Mouse (Mus musculus) neural tube, embryonic 14.5 days (tissue): ENCODE measurements around the gene Ext2. TPM values are rescaled to one million over a fixed set of nuclear protein-coding genes. Genes with fewer than 3 reads are reported as not detected.

Experiments used
- ATAC-seq: fragments of 200-750 bp; cut with Nextera tagmentation; 2 replicates; pipeline ENCODE4 v1.8.0; 2017; ENCODE audit warnings: low read depth, mild to moderate bottlenecking, moderate TSS enrichment, moderate library complexity
- H3K27ac ChIP-seq: fragments of 300-500 bp; sonication (generic); 2 replicates; pipeline ENCODE4 v1.5.1; 2014; ENCODE audit warnings: low read depth, mild to moderate bottlenecking, control low read depth, low read length, moderate library complexity, mixed read lengths
- H3K27me3 ChIP-seq: fragments of 300-500 bp; sonication (generic); 2 replicates; pipeline ENCODE4 v1.6.1; 2014; ENCODE audit warnings: low read length; ENCODE audit not compliant: control insufficient read depth, insufficient read depth
- H3K36me3 ChIP-seq: fragments of 300-500 bp; sonication (generic); 2 replicates; pipeline ENCODE4 v1.6.1; 2014; ENCODE audit warnings: low read length, mixed read lengths; ENCODE audit not compliant: control insufficient read depth, insufficient read depth
- H3K4me1 ChIP-seq: fragments of 300-500 bp; sonication (generic); 2 replicates; pipeline ENCODE4 v1.6.1; 2014; ENCODE audit warnings: low read length; ENCODE audit not compliant: control insufficient read depth, insufficient read depth
- H3K4me2 ChIP-seq: fragments of 300-500 bp; sonication (generic); 2 replicates; pipeline ENCODE4 v1.6.1; 2014; ENCODE audit warnings: mild to moderate bottlenecking, low read depth, low read length, control low read depth
- H3K4me3 ChIP-seq: fragments of 300-500 bp; sonication (generic); 2 replicates; pipeline ENCODE4 v1.5.1; 2014; ENCODE audit warnings: low read depth, low read length, control low read depth, mixed read lengths
- H3K9ac ChIP-seq: fragments of 300-500 bp; sonication (generic); replicated peaks from 2 replicates; pipeline ENCODE4 v1.6.1; 2014; ENCODE audit warnings: low read depth, mild to moderate bottlenecking, control low read depth, low read length, mixed read lengths
- H3K9me3 ChIP-seq: fragments of 300-500 bp; sonication (generic); 2 replicates; pipeline ENCODE4 v1.6.1; 2016; ENCODE audit warnings: low read length; ENCODE audit not compliant: control insufficient read depth
- WGBS: fragments of 180-500 bp; shearing (Covaris S2); extraction: QIAGEN DNeasy Blood & Tissue Kit; methylation state at CpG from one replicate; pipeline ENCODE4 v1.1.7; 2014; 5-methylcytosine and 5-hydroxymethylcytosine counted together
- polyA plus RNA-seq: library from polyadenylated mRNA; unstranded; fragments of >200 nt; fragmentation: Nextera tagmentation; extraction: Ambion mirVana; gene quantifications from 2 replicates; pipeline ENCODE4 v1.2.1, GENCODE M21; 2014

The Ext2 gene
- polyA plus RNA-seq, 1 experiment from 2014 or later: 64.9 TPM

GRCm38 (mm10) chr2:93744346-93745229 lies 77.8 kb downstream of the Ext2 start:
- ATAC-seq: peak; percentile 62; the same call in 1 of the 2 replicates
- H3K9ac ChIP-seq: no peak overlapping the region
- 20% methylated on average over 11 of the region's 11 CpGs for WGBS
- no peaks in the 10 kb centered on the region for H3K27me3 ChIP-seq
- H3K27ac ChIP-seq: peak overlapping the region; percentile 62
- no peak overlapping the region for H3K4me3 ChIP-seq
- 0 out of 2 replicates have a peak overlapping the region, but pooled peaks have one; percentile 4 for H3K4me2 ChIP-seq
- H3K4me1 ChIP-seq: peaks cover 11% of the 10 kb centered on the region
- H3K36me3 ChIP-seq: no peaks in the 10 kb centered on the region
- no peaks in the 10 kb centered on the region for H3K9me3 ChIP-seq

- Histone ChIP-seq H3K4me3 (no peak overlapping the region), H3K4me1 (peaks cover 11% of the 10 kb centered on the region), H3K36me3 (no peaks in the 10 kb centered on the region), H3K4me2 (no peak overlapping the region), H3K27me3 (no peaks in the 10 kb centered on the region), H3K9me3 (no peaks in the 10 kb centered on the region), H3K9ac (no peak overlapping the region), H3K27ac (no peak overlapping the region)
- no peak; the same call in 1 of the 2 replicates for ATAC-seq
- WGBS: 70% methylated on average over 7 of the region's 7 CpGs
Measured at GRCm38 (mm10) chr2:93741700-93742099, 80.7 kb downstream of the Ext2 start.

- 81% methylated on average over 5 of the region's 5 CpGs for WGBS
- ATAC-seq: no peak
- no peak overlapping the region for H3K27ac ChIP-seq
- no peaks in the 10 kb centered on the region for H3K4me1 ChIP-seq
- no peaks in the 10 kb centered on the region for H3K36me3 ChIP-seq
- no peaks in the 10 kb centered on the region for H3K9me3 ChIP-seq
- no peaks in the 10 kb centered on the region for H3K27me3 ChIP-seq
- H3K4me3 ChIP-seq: no peak overlapping the region
- H3K9ac ChIP-seq: no peak overlapping the region
- no peak overlapping the region for H3K4me2 ChIP-seq
Measured at GRCm38 (mm10) chr2:93739044-93739569, 83.3 kb downstream of the Ext2 start.

- no peak for ATAC-seq
- Histone ChIP-seq H3K9ac (no peak overlapping the region), H3K36me3 (no peaks in the 10 kb centered on the region), H3K4me1 (no peaks in the 10 kb centered on the region), H3K4me3 (no peak overlapping the region), H3K9me3 (no peaks in the 10 kb centered on the region), H3K4me2 (no peak overlapping the region), H3K27ac (no peak overlapping the region), H3K27me3 (no peaks in the 10 kb centered on the region)
- WGBS: 90% methylated on average over 8 of the region's 8 CpGs
Measured at GRCm38 (mm10) chr2:93737146-93737545, 85.2 kb downstream of the Ext2 start.

DNA sequence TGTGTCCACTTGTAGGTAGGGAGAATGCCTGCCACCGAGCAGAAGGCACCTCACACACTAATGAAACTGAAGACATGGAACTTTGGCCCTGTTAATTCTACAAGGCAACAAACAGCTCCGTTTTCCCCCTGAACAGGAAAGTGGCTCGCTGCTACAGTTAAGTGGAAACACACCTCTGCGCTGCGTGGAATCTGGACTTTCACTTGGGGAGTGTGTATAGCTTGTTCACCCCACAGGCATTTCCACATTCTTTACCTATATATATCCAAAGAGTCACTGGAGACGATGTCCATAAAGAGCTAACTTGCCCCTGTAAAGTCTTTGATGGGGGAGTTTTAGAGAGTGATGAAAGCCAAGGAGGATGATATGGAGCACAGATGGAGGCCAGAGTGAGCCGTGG lies 89.7 kb downstream of the Ext2 start:
- Histone ChIP-seq H3K36me3 (0 out of 2 replicates have a peak, but pooled peaks cover 4% of the 10 kb centered on the region), H3K4me3 (no peak overlapping the region), H3K4me2 (no peak overlapping the region), H3K27me3 (no peaks in the 10 kb centered on the region), H3K4me1 (no peaks in the 10 kb centered on the region), H3K9ac (no peak overlapping the region), H3K27ac (no peak overlapping the region), H3K9me3 (no peaks in the 10 kb centered on the region)
- WGBS: 85% methylated on average over 7 of the region's 7 CpGs
- no peak for ATAC-seq

DNA sequence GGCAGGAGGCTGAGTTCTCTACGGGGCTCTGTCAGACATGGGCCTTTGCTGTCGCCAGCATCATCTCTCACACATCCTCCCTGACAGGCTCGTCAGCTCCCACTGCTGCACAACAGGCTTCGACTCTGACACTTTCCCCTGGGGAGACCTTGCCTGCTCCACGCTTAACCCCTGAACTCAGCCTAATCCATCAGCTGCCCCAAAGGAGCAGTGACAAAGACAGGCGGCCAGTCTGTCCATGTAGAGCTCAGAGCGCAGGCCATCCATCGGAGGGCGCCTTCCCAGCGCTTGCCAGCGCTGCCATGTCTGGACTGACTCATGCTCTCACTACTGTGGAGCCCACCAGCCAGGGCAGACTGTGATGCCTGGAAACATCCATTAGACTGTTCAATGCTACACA lies 92.8 kb downstream of the Ext2 start:
- H3K4me3 ChIP-seq: no peak overlapping the region
- no peaks in the 10 kb centered on the region for H3K27me3 ChIP-seq
- no peak for ATAC-seq
- no peaks in the 10 kb centered on the region for H3K4me1 ChIP-seq
- H3K9me3 ChIP-seq: no peaks in the 10 kb centered on the region
- WGBS: 64% methylated on average over 11 of the region's 11 CpGs
- H3K36me3 ChIP-seq: 0 out of 2 replicates have a peak, but pooled peaks cover 4% of the 10 kb centered on the region
- no peak overlapping the region for H3K4me2 ChIP-seq
- no peak overlapping the region for H3K27ac ChIP-seq
- H3K9ac ChIP-seq: no peak overlapping the region

- WGBS: 90% methylated on average over 2 of the region's 2 CpGs
- ATAC-seq: no peak
- no peak overlapping the region for H3K4me2 ChIP-seq
- no peaks in the 10 kb centered on the region for H3K27me3 ChIP-seq
- no peak overlapping the region for H3K4me3 ChIP-seq
- no peak overlapping the region for H3K9ac ChIP-seq
- H3K36me3 ChIP-seq: no peaks in the 10 kb centered on the region
- H3K9me3 ChIP-seq: no peaks in the 10 kb centered on the region
- peaks cover 14% of the 10 kb centered on the region; the same call in 1 of the 2 replicates for H3K4me1 ChIP-seq
- no peak overlapping the region for H3K27ac ChIP-seq
Measured at GRCm38 (mm10) chr2:93723138-93723744, 99.1 kb downstream of the Ext2 start.

DNA sequence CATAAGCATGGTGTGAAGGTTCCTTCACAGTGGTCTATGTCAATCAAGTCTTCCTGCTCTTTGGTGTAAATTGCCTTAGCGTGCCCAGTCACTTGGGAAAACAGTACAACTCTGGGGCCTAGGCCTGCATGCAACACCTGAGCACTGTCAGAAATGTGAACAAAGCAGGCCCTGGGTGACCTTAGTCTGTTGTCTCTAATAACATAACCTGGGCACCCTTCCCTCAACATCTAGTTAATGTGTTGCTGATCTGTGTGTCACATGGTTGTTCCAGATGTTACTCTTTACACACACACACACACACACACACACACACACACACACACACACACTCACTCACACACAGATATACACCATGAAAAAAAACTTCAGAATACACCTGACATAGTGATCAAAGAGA lies 101.4 kb downstream of the Ext2 start:
- Histone ChIP-seq H3K9me3 (no peaks in the 10 kb centered on the region), H3K27ac (no peak overlapping the region), H3K9ac (no peak overlapping the region), H3K27me3 (no peaks in the 10 kb centered on the region), H3K4me3 (no peak overlapping the region), H3K4me2 (no peak overlapping the region), H3K4me1 (peaks cover 14% of the 10 kb centered on the region; the same call in 1 of the 2 replicates), H3K36me3 (no peaks in the 10 kb centered on the region)
- ATAC-seq: no peak
- WGBS: 76% methylated on average over 1 of the region's 1 CpGs
